In genomic region chr4:111442435-111443238, GRCm38 (mm10) we compare ENCODE assay signal across 8 mouse cellular contexts. TPM values are rescaled to one million over a fixed set of nuclear protein-coding genes. Genes with fewer than 3 reads are reported as not detected.
A peak's percentile ranks its signal among the peaks of the same experiment; 100 is the strongest.
DNase-seq lines count a peak whose midpoint lies in the region.

No protein-coding gene starts in this region.

- peak; percentile 15 to 17 for DNase-seq in cerebellum, postnatal 14 days
- no peak for DNase-seq in cerebellum, adult 9-11 months
- DNase-seq in ovary, postnatal 14 days (ENCODE audit: low spot score) = peak; percentile 16
- DNase-seq in ovary, adult 18-20 months (ENCODE audit: low spot score) = no peak
- DNase-seq in gastrocnemius, postnatal 25 days = peak; percentile 41
- DNase-seq in lung, adult 18-20 months = peak; percentile 44 to 50
- peak; percentile 34 for DNase-seq in skeletal muscle tissue, adult 2 months (ENCODE audit: low read depth, low spot score)
- DNase-seq in embryo, embryonic 9.5 days (ENCODE audit: extremely low spot score) = no peak

RNA-seq across cellular contexts. Expression of gene Bend5, which starts 27.8 kb away (rescaled TPM):
- 1 to 10 TPM in 1 of 2 experiments, under 1 TPM in 1; 0.32 to 1.1 TPM for total RNA-seq in gastrocnemius, postnatal 25 days (2021)

Comparison
In these comparisons a context has a peak if more than half of its experiments do, and no peak if none do; other contexts are left out.
1. DNase-seq: peak in cerebellum, postnatal 14 days (2 of 2), ovary, postnatal 14 days (single experiment), gastrocnemius, postnatal 25 days (single experiment), lung, adult 18-20 months (2 of 2) and skeletal muscle tissue, adult 2 months (single experiment); none in cerebellum, adult 9-11 months (single experiment), ovary, adult 18-20 months (single experiment) and embryo, embryonic 9.5 days (single experiment).